ENCODE assay signal across 8 mouse cellular contexts in the genomic region with DNA sequence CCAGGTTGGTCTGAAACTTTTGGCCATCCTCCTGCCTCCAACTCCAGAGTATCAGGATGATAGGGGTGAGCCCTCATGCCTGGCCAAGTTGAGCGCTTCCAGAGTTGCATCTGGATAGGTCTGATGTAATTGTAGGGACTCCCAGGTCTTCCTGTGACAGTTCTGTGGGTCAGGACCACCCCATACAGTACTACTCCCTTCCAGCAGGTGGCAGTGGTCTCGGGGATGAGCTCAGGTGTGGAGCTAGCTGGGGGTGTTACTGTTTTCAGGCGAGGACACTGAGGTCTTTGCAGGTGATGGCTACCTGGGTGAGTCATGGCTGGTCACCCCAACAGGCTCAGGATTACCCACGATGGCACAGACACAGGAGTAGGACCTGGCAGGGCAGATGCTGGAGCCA. TPM values are rescaled to one million over a fixed set of nuclear protein-coding genes. Genes with fewer than 3 reads are reported as not detected.
A peak's percentile ranks its signal among the peaks of the same experiment; 100 is the strongest.
DNase-seq lines count a peak whose midpoint lies in the region; ATAC-seq and TF ChIP-seq lines count a peak whose summit lies in the region.

No protein-coding gene starts in this region.

- WGBS in forebrain, embryonic 11.5 days: 26% methylated on average over 4 of the region's 4 CpGs
- WGBS in forebrain, embryonic 14.5 days: 23% methylated on average over 4 of the region's 4 CpGs
- 26% methylated on average over 4 of the region's 4 CpGs for WGBS in midbrain, embryonic 14.5 days
- 27% methylated on average over 4 of the region's 4 CpGs for WGBS in midbrain, embryonic 13.5 days
- 17% methylated on average over 4 of the region's 4 CpGs for WGBS in large intestine, adult 2 months
- 19% methylated on average over 4 of the region's 4 CpGs for WGBS in small intestine, adult 2 months

- TF ChIP-seq CTCF in brain, embryonic 14.5 days (IDR thresholded peaks at IDR 0.05; ENCODE audit: borderline replicate concordance, extremely low read depth, insufficient read depth, insufficient read length): peak; percentile 84
- TF ChIP-seq CTCF in small intestine, adult 2 months (IDR thresholded peaks at IDR 0.05; ENCODE audit: extremely low read depth, insufficient read length, insufficient replicate concordance, low read depth, low read length): peak; percentile 70; the same call in 1 of the 2 replicates

- H3K4me2 ChIP-seq in forebrain, embryonic 11.5 days (ENCODE audit: low read depth, low read length, severe bottlenecking): no peak overlapping the region
- no peak overlapping the region for H3K4me2 ChIP-seq in forebrain, embryonic 14.5 days (ENCODE audit: low read length)
- no peak overlapping the region for H3K4me2 ChIP-seq in midbrain, embryonic 14.5 days (ENCODE audit: low read length)
- no peak overlapping the region for H3K4me2 ChIP-seq in midbrain, embryonic 13.5 days (replicated peaks)

- DNase-seq in forebrain, embryonic 11.5 days (ENCODE audit: low spot score): peak; percentile 67
- DNase-seq in forebrain, embryonic 14.5 days (ENCODE audit: low spot score): no peak
- peak; percentile 45 for DNase-seq in midbrain, embryonic 14.5 days
- DNase-seq in brain, embryonic 14.5 days (ENCODE audit: low read depth): peak; percentile 9
- DNase-seq in large intestine, adult 2 months (ENCODE audit: low read depth, low spot score): peak; percentile 2
- no peak for DNase-seq in ovary, adult 18-20 months (ENCODE audit: low spot score)

- no peaks in the 10 kb centered on the region for H3K4me1 ChIP-seq in forebrain, embryonic 11.5 days (replicated peaks; ENCODE audit: control insufficient read depth, insufficient read depth, low read length)
- no peaks in the 10 kb centered on the region for H3K4me1 ChIP-seq in forebrain, embryonic 14.5 days (ENCODE audit: control insufficient read depth, insufficient read depth, low read length)
- no peaks in the 10 kb centered on the region for H3K4me1 ChIP-seq in midbrain, embryonic 14.5 days (ENCODE audit: control insufficient read depth, insufficient read depth, low read length)
- H3K4me1 ChIP-seq in midbrain, embryonic 13.5 days (replicated peaks): no peaks in the 10 kb centered on the region
- H3K4me1 ChIP-seq in small intestine, adult 2 months (ENCODE audit: control insufficient read depth, insufficient read depth, insufficient read length, low read length): no peaks in the 10 kb centered on the region

- H3K36me3 ChIP-seq in forebrain, embryonic 11.5 days (ENCODE audit: control insufficient read depth, insufficient read depth, low read length): no peaks in the 10 kb centered on the region
- H3K36me3 ChIP-seq in forebrain, embryonic 14.5 days (ENCODE audit: control insufficient read depth, insufficient read depth, low read length): no peaks in the 10 kb centered on the region
- no peaks in the 10 kb centered on the region for H3K36me3 ChIP-seq in midbrain, embryonic 14.5 days (ENCODE audit: control insufficient read depth, insufficient read depth, low read length)
- H3K36me3 ChIP-seq in midbrain, embryonic 13.5 days: no peaks in the 10 kb centered on the region
- H3K36me3 ChIP-seq in small intestine, adult 2 months (ENCODE audit: control insufficient read depth, insufficient read depth, low read length): no peaks in the 10 kb centered on the region

- H3K4me3 ChIP-seq in forebrain, embryonic 11.5 days (ENCODE audit: low read depth, low read length): no peak overlapping the region
- no peak overlapping the region for H3K4me3 ChIP-seq in forebrain, embryonic 14.5 days (ENCODE audit: low read depth, low read length)
- H3K4me3 ChIP-seq in midbrain, embryonic 14.5 days (replicated peaks; ENCODE audit: low read depth, low read length): no peak overlapping the region
- no peak overlapping the region for H3K4me3 ChIP-seq in midbrain, embryonic 13.5 days (replicated peaks)
- no peak overlapping the region for H3K4me3 ChIP-seq in small intestine, adult 2 months (ENCODE audit: low read depth, low read length)

- no peaks in the 10 kb centered on the region for H3K9me3 ChIP-seq in forebrain, embryonic 11.5 days (ENCODE audit: control insufficient read depth, low read length)
- no peaks in the 10 kb centered on the region for H3K9me3 ChIP-seq in forebrain, embryonic 14.5 days (replicated peaks; ENCODE audit: control insufficient read depth, low read length)
- no peaks in the 10 kb centered on the region for H3K9me3 ChIP-seq in midbrain, embryonic 14.5 days (ENCODE audit: control insufficient read depth, low read length)
- H3K9me3 ChIP-seq in midbrain, embryonic 13.5 days: no peaks in the 10 kb centered on the region

- TF ChIP-seq POLR2A in brain, embryonic 14.5 days (IDR thresholded peaks at IDR 0.05; ENCODE audit: borderline replicate concordance, extremely low read depth, insufficient read depth, insufficient read length, poor library complexity, severe bottlenecking): no peak
- no peak for TF ChIP-seq POLR2A in small intestine, adult 2 months (IDR thresholded peaks at IDR 0.05; ENCODE audit: low read depth, low read length)

- H3K27me3 ChIP-seq in forebrain, embryonic 11.5 days (ENCODE audit: control insufficient read depth, insufficient read depth, low read length): peaks cover 6% of the 10 kb centered on the region
- H3K27me3 ChIP-seq in forebrain, embryonic 14.5 days (replicated peaks; ENCODE audit: control insufficient read depth, insufficient read depth, low read length): peaks cover 5% of the 10 kb centered on the region
- H3K27me3 ChIP-seq in midbrain, embryonic 14.5 days (ENCODE audit: control insufficient read depth, insufficient read depth, low read length): peaks cover 6% of the 10 kb centered on the region; the same call in 1 of the 2 replicates
- peaks cover 28% of the 10 kb centered on the region for H3K27me3 ChIP-seq in midbrain, embryonic 13.5 days
- H3K27me3 ChIP-seq in small intestine, adult 2 months (ENCODE audit: control insufficient read depth, insufficient read depth, low read length): no peaks in the 10 kb centered on the region

- no peak overlapping the region for H3K9ac ChIP-seq in forebrain, embryonic 11.5 days (ENCODE audit: low read length)
- no peak overlapping the region for H3K9ac ChIP-seq in forebrain, embryonic 14.5 days (ENCODE audit: low read length)
- no peak overlapping the region for H3K9ac ChIP-seq in midbrain, embryonic 14.5 days (replicated peaks; ENCODE audit: low read length)
- H3K9ac ChIP-seq in midbrain, embryonic 13.5 days (replicated peaks): no peak overlapping the region

- ATAC-seq in forebrain, embryonic 11.5 days (replicated peaks; ENCODE audit: low FRiP score): no peak
- ATAC-seq in forebrain, embryonic 14.5 days: no peak
- ATAC-seq in midbrain, embryonic 14.5 days (ENCODE audit: low FRiP score, low TSS enrichment): no peak
- ATAC-seq in midbrain, embryonic 13.5 days: no peak

- no peak overlapping the region for H3K27ac ChIP-seq in forebrain, embryonic 11.5 days (ENCODE audit: low read depth, low read length)
- no peak overlapping the region for H3K27ac ChIP-seq in forebrain, embryonic 14.5 days (ENCODE audit: low read depth, low read length)
- no peak overlapping the region for H3K27ac ChIP-seq in midbrain, embryonic 14.5 days (replicated peaks; ENCODE audit: low read depth, low read length)
- no peak overlapping the region for H3K27ac ChIP-seq in midbrain, embryonic 13.5 days
- no peak overlapping the region for H3K27ac ChIP-seq in small intestine, adult 2 months (ENCODE audit: insufficient read depth, low read depth, low read length)

RNA-seq across cellular contexts. Expression of a gene that starts 1.0 kb away (rescaled TPM):
- not detected in 2 replicates for polyA plus RNA-seq in forebrain, embryonic 11.5 days (2014; fragmentation: Nextera tagmentation; extraction: Ambion mirVana)
- not detected in 2 replicates for polyA plus RNA-seq in forebrain, embryonic 14.5 days (2014; fragmentation: Nextera tagmentation; extraction: Ambion mirVana)
- not detected in 2 replicates for polyA plus RNA-seq in midbrain, embryonic 14.5 days (2014; fragmentation: Nextera tagmentation; extraction: Ambion mirVana)
- polyA plus RNA-seq in midbrain, embryonic 13.5 days (2015; fragmentation: Nextera tagmentation; extraction: Ambion mirVana): not detected in 2 replicates
- not detected in 2 replicates for polyA plus RNA-seq in brain, embryonic 14.5 days (2012; rRNA removed)
- 0.02 TPM in 1 of 2 replicates, not detected in the other for polyA plus RNA-seq in large intestine, adult 2 months (2012; rRNA removed)
- 0.04 TPM in 1 of 2 replicates, not detected in the other for polyA plus RNA-seq in small intestine, adult 2 months (2012; rRNA removed)

RNA-seq across cellular contexts. Expression of a gene that starts 8.3 kb away (rescaled TPM):
- polyA plus RNA-seq in forebrain, embryonic 11.5 days (2014; fragmentation: Nextera tagmentation; extraction: Ambion mirVana): 1.9 and 2.8 TPM in 2 replicates
- polyA plus RNA-seq in forebrain, embryonic 14.5 days (2014; fragmentation: Nextera tagmentation; extraction: Ambion mirVana): 2.0 and 3.2 TPM in 2 replicates
- 16.7 and 22.6 TPM in 2 replicates for polyA plus RNA-seq in midbrain, embryonic 14.5 days (2014; fragmentation: Nextera tagmentation; extraction: Ambion mirVana)
- 5.9 and 7.6 TPM in 2 replicates for polyA plus RNA-seq in midbrain, embryonic 13.5 days (2015; fragmentation: Nextera tagmentation; extraction: Ambion mirVana)
- 8.6 and 15.4 TPM in 2 replicates for polyA plus RNA-seq in brain, embryonic 14.5 days (2012; rRNA removed)
- 0.05 TPM in 1 of 2 replicates, not detected in the other for polyA plus RNA-seq in large intestine, adult 2 months (2012; rRNA removed)
- 0.16 TPM in 1 of 2 replicates, not detected in the other for polyA plus RNA-seq in small intestine, adult 2 months (2012; rRNA removed)

RNA-seq across cellular contexts. Expression of a gene that starts 50.2 kb away (rescaled TPM):
- polyA plus RNA-seq in forebrain, embryonic 11.5 days (2014; fragmentation: Nextera tagmentation; extraction: Ambion mirVana): 92.1 and 92.3 TPM in 2 replicates
- polyA plus RNA-seq in forebrain, embryonic 14.5 days (2014; fragmentation: Nextera tagmentation; extraction: Ambion mirVana): 28.1 and 36.3 TPM in 2 replicates
- 44.5 and 62.6 TPM in 2 replicates for polyA plus RNA-seq in midbrain, embryonic 14.5 days (2014; fragmentation: Nextera tagmentation; extraction: Ambion mirVana)
- polyA plus RNA-seq in midbrain, embryonic 13.5 days (2015; fragmentation: Nextera tagmentation; extraction: Ambion mirVana): 61.2 and 66.9 TPM in 2 replicates
- 24.6 and 28.4 TPM in 2 replicates for polyA plus RNA-seq in brain, embryonic 14.5 days (2012; rRNA removed)
- 6.7 and 24.6 TPM in 2 replicates for polyA plus RNA-seq in large intestine, adult 2 months (2012; rRNA removed)
- polyA plus RNA-seq in small intestine, adult 2 months (2012; rRNA removed): 2.6 TPM in 1 of 2 replicates, not detected in the other

Comparison
In these comparisons a context has a peak if more than half of its experiments do, and no peak if none do; other contexts are left out.
1. DNase-seq: peak in forebrain, embryonic 11.5 days (single experiment), midbrain, embryonic 14.5 days (single experiment), brain, embryonic 14.5 days (single experiment) and large intestine, adult 2 months (single experiment); none in forebrain, embryonic 14.5 days (single experiment) and ovary, adult 18-20 months (single experiment).